Mouse (Mus musculus): ENCODE results near the gene Mrps18a.

DNA sequence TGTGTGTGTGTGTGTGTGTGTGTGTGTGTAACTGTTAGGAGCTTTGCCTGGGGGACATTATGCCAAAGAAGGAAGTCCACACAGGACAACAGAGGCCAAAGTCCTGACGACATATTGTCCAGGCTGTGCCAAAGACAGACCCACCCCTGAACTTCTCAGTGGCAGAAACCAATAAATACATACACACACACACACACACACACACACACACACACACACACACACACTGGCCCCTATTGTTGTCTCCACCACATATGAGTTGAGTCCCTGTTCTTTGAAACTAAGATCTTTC lies 34.6 kb upstream of the Mrps18a start:
- TF ChIP-seq POLR2A (IDR thresholded peaks at IDR 0.05; ENCODE audit: insufficient read depth, low read length) (no peak), EP300 (IDR thresholded peaks at IDR 0.05; ENCODE audit: insufficient read depth, low read depth, low read length) (no peak)
